Mouse (Mus musculus) liver, embryonic 14.5 days (tissue): ENCODE results near the gene Ddx27. TPM values are rescaled to one million over a fixed set of nuclear protein-coding genes. Genes with fewer than 3 reads are reported as not detected.
"Not testable (repeated sequence)": the region's sequence is repeated elsewhere in the genome, so short reads cannot be mapped to it uniquely, and the experiment has no call there.

ENCODE experiments used
- ATAC-seq: fragments of 200-750 bp; cut with Nextera tagmentation; 2 replicates; pipeline ENCODE4 v1.8.0; 2017; ENCODE audit warnings: moderate number of reproducible peaks, mild to moderate bottlenecking, moderate library complexity; ENCODE audit not compliant: insufficient read depth
- DNase-seq, 3 experiments: peaks; one replicate each; pipeline ENCODE4 v3.0.0-alpha.2; 2012 to 2013; ENCODE audit warnings: low read depth in 3 of 3, low spot score in 3 of 3
- H3K27ac ChIP-seq: fragments of 300-500 bp; sonication (generic); 2 replicates; pipeline ENCODE4 v1.5.1; 2014; ENCODE audit warnings: moderate library complexity, mild to moderate bottlenecking, control low read depth, inconsistent platforms
- H3K27me3 ChIP-seq: fragments of 300-500 bp; sonication (generic); 2 replicates; pipeline ENCODE4 v1.6.1; 2014; ENCODE audit warnings: mild to moderate bottlenecking, low read length, moderate library complexity; ENCODE audit not compliant: control insufficient read depth, insufficient read depth
- H3K36me3 ChIP-seq: fragments of 300-500 bp; sonication (generic); replicated peaks from 2 replicates; pipeline ENCODE4 v1.6.1; 2014; ENCODE audit warnings: low read depth; ENCODE audit not compliant: control insufficient read depth, insufficient read depth
- H3K4me1 ChIP-seq, 2 experiments: fragments of 200-500 bp in 1 of 2; fragments of 300-500 bp in 1 of 2; sonication (generic) in 1 of 2; replicated peaks; 2 replicates each; pipeline ENCODE4 v1.6.1; 2012 to 2014; ENCODE audit warnings: antibody characterized with exemption in 1 of 2, inconsistent platforms in 1 of 2, low read length in 1 of 2; ENCODE audit not compliant: control insufficient read depth in 2 of 2, insufficient read depth in 2 of 2
- H3K4me2 ChIP-seq: fragments of 300-500 bp; sonication (generic); 2 replicates; pipeline ENCODE4 v1.6.1; 2014; ENCODE audit warnings: low read depth, mild to moderate bottlenecking, control low read depth, moderate library complexity
- H3K4me3 ChIP-seq, 2 experiments: fragments of 200-500 bp in 1 of 2; fragments of 300-500 bp in 1 of 2; sonication (generic) in 1 of 2; 2 replicates each; pipeline ENCODE4 v1.5.1; 2012 to 2014; ENCODE audit warnings: low read depth in 2 of 2, low read length in 2 of 2, mild to moderate bottlenecking in 2 of 2, control low read depth in 1 of 2, inconsistent platforms in 1 of 2, moderate library complexity in 1 of 2; ENCODE audit not compliant: insufficient read depth in 1 of 2
- H3K9ac ChIP-seq: fragments of 300-500 bp; sonication (generic); replicated peaks from 2 replicates; pipeline ENCODE4 v1.6.1; 2014; ENCODE audit warnings: mild to moderate bottlenecking, control low read depth, moderate library complexity
- H3K9me3 ChIP-seq: fragments of 300-500 bp; sonication (generic); 2 replicates; pipeline ENCODE4 v1.6.1; 2016; ENCODE audit warnings: low read length, mixed read lengths; ENCODE audit not compliant: control insufficient read depth
- CTCF ChIP-seq: IDR thresholded peaks from 2 replicates; pipeline ENCODE4 v1.5.1; 2016; ENCODE audit warnings: antibody characterized with exemption, low read depth, control low read depth
- EP300 ChIP-seq: IDR thresholded peaks from 2 replicates; pipeline ENCODE4 v1.6.1; 2016; ENCODE audit warnings: antibody characterized with exemption, low read depth
- WGBS: fragments of 180-500 bp; shearing (Covaris S2); extraction: QIAGEN DNeasy Blood & Tissue Kit; methylation state at CpG from one replicate; pipeline ENCODE4 v1.1.7; 2014; ENCODE audit not compliant: insufficient replicate concordance; 5-methylcytosine and 5-hydroxymethylcytosine counted together
- polyA plus RNA-seq, 2 experiments: library from polyadenylated mRNA; depleted of rRNA in 1 of 2; stranded (reverse) in 1 of 2; unstranded in 1 of 2; fragments of >200 nt; fragmentation: Nextera tagmentation in 1 of 2; extraction: Ambion mirVana in 1 of 2; gene quantifications; 2 replicates each; pipeline versions ENCODE4 v1.2.1 to v1.2.3; 2012 to 2014

Ddx27 gene
- polyA plus RNA-seq, 2 experiments, result 26.5 to 39.5 TPM

DNA sequence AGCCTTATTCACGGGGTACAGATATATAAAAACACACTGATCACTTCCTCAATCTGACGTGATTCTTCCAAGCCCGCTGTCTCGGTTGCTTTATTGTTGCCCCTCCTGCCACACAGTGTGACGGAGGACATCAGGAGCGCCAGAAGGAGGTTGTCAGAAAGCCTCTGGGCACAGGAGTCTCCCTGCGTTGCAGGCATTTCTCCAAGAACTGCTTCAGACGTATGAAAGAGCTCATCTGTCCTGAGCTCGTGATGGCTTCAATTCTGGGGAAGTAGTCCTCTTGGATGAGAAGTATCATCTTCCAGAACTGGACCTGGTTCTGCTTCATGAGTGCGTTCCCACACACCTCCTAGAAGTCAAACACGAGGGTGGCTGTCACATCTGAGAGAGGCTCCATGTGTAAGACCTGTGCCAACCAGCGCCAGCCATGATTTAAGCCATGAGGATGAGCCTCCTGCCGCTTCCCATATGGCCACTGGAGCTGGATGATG lies 7.9 kb upstream of the Ddx27 start:
- TF ChIP-seq EP300, result no peak
- no peak for TF ChIP-seq CTCF
- H3K4me1 ChIP-seq, result peaks cover 0 to 13% of the 10 kb centered on the region in 2 experiments; a peak in 2 of 4 replicates
- no peak overlapping the region for H3K4me2 ChIP-seq
- no peak overlapping the region for H3K4me3 ChIP-seq
- no peak overlapping the region for H3K9ac ChIP-seq
- H3K27ac ChIP-seq, result no peak overlapping the region
- H3K27me3 ChIP-seq, result no peaks in the 10 kb centered on the region
- no peaks in the 10 kb centered on the region for H3K36me3 ChIP-seq
- H3K9me3 ChIP-seq, result no peaks in the 10 kb centered on the region
- ATAC-seq (no peak), DNase-seq (no peak)
- 48% methylated on average over 13 of the region's 13 CpGs for WGBS

- not testable (repeated sequence) for H3K27ac ChIP-seq, ATAC-seq, H3K4me3 ChIP-seq, H3K9me3 ChIP-seq, H3K9ac ChIP-seq, H3K36me3 ChIP-seq, H3K27me3 ChIP-seq, H3K4me2 ChIP-seq, DNase-seq
- H3K4me1 ChIP-seq, result peaks cover 0 to 13% of the 10 kb centered on the region in 2 experiments; a peak in 2 of 4 replicates
- WGBS, result 49% methylated on average over 4 of the region's 4 CpGs
Observed at GRCm38 (mm10) chr2:167007565-167007964, 7.4 kb upstream of the Ddx27 start.

DNA sequence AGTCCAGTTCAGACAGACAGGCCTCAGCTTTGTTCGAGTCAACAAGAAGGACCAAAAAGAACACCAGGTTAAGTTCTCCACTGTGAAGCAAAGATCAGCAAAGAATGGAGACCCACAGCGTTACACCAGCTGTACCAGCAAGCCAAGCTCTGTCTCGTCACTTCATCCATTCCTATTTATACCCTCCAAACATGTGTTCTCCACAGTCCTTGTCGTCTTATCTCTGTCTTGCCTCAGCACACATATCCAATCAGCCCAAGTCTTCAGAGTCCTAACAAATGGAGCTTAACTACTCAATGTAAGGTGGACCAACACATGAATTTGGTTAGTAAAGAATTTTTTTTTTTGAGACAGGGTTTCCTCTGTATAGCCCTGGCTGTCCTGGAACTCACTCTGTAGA lies 5.5 kb upstream of the Ddx27 start:
- no peaks in the 10 kb centered on the region for H3K9me3 ChIP-seq
- ATAC-seq (no peak), DNase-seq (no peak)
- no peaks in the 10 kb centered on the region for H3K36me3 ChIP-seq
- H3K27ac ChIP-seq, result no peak overlapping the region
- H3K4me1 ChIP-seq, result peaks cover under 1 to 14% of the 10 kb centered on the region in 2 experiments; a peak in 2 of 4 replicates
- TF ChIP-seq EP300, result no peak
- TF ChIP-seq CTCF, result no peak
- WGBS, result 35% methylated on average over 4 of the region's 4 CpGs
- no peak overlapping the region for H3K4me3 ChIP-seq
- no peak overlapping the region for H3K4me2 ChIP-seq
- H3K27me3 ChIP-seq, result no peaks in the 10 kb centered on the region
- no peak overlapping the region for H3K9ac ChIP-seq

DNA sequence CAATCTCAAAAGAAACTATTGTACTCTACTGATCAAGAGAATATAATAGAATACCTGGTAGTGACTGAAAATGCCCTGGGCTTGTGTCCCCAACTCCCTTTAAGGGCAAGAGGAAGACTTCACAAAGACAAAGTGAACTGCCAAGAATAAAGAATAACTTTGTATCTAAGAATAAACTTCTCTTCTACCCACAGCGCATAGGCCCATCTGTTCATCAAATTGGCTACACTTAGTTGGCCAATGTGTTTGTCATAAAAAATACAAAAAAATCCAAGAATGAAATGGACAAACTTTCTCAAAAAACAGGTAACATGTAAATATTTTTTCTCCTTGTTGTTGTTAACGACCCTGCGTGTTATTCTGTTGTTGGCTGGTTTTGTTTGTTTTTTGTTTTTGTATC lies 4.4 kb upstream of the Ddx27 start:
- ATAC-seq (no peak), DNase-seq (no peak)
- H3K9ac ChIP-seq, result no peak overlapping the region
- no peak overlapping the region for H3K27ac ChIP-seq
- TF ChIP-seq EP300, result no peak
- TF ChIP-seq CTCF, result no peak
- H3K4me3 ChIP-seq, result no peak overlapping the region
- H3K4me1 ChIP-seq, result peaks cover 3 to 18% of the 10 kb centered on the region in 2 experiments; a peak in 2 of 4 replicates
- H3K36me3 ChIP-seq, result no peaks in the 10 kb centered on the region
- 74% methylated on average over 3 of the region's 3 CpGs for WGBS
- no peaks in the 10 kb centered on the region for H3K9me3 ChIP-seq
- no peaks in the 10 kb centered on the region for H3K27me3 ChIP-seq
- H3K4me2 ChIP-seq, result no peak overlapping the region

- H3K4me1 ChIP-seq, result peaks cover 11 to 17% of the 10 kb centered on the region in 2 experiments; a peak in 3 of 4 replicates
- no peaks in the 10 kb centered on the region for H3K27me3 ChIP-seq
- peak overlapping the region; percentile 32; the same call in 1 of the 2 replicates for H3K27ac ChIP-seq
- peaks cover 18% of the 10 kb centered on the region for H3K36me3 ChIP-seq
- DNase-seq (no peak), ATAC-seq (peak; percentile 70)
- H3K4me2 ChIP-seq, result peak overlapping the region; percentile 94
- H3K4me3 ChIP-seq, result peak overlapping the region; percentile 84 to 92
- H3K9me3 ChIP-seq, result no peaks in the 10 kb centered on the region
- H3K9ac ChIP-seq, result peak overlapping the region; percentile 80
- 1% methylated on average over 21 of the region's 21 CpGs for WGBS
- TF ChIP-seq CTCF (no peak), EP300 (no peak)
Observed at GRCm38 (mm10) chr2:167015382-167015718, 357 bp downstream of the Ddx27 start.
